Mouse (Mus musculus) lung, adult 2 months (tissue): ENCODE data around the gene Lcorl.

Experiments
- CTCF ChIP-seq: fragments of 200-500 bp; IDR thresholded peaks from 2 replicates; pipeline ENCODE4 v1.5.1; 2011; ENCODE audit warnings: mild to moderate bottlenecking, low read length, control low read depth; ENCODE audit not compliant: insufficient read depth
- POLR2A ChIP-seq: fragments of 200-500 bp; IDR thresholded peaks from 2 replicates; pipeline ENCODE4 v1.6.1; 2011; ENCODE audit warnings: low read depth, mild to moderate bottlenecking, control low read depth, low read length, borderline replicate concordance; ENCODE audit errors: extremely low read depth

- TF ChIP-seq CTCF (no peak), POLR2A (no peak)
Measured at GRCm38 (mm10) chr5:45904683-45905082, 47.3 kb upstream of the Lcorl start.
